Mouse (Mus musculus): ENCODE measurements around the gene Cyp26a1. TPM values are rescaled to one million over a fixed set of nuclear protein-coding genes. Genes with fewer than 3 reads are reported as not detected.

Gene Cyp26a1
- polyA plus RNA-seq, 1 experiment = 1.4 TPM

- DNase-seq (ENCODE audit: low read depth) = no peak
These were observed 919 bp downstream of the Cyp26a1 start for GRCm38 (mm10) chr19:37698273-37699160.

- no peak for DNase-seq (ENCODE audit: low read depth)
These were observed 2.1 kb downstream of the Cyp26a1 start for GRCm38 (mm10) chr19:37699711-37700110.

DNA sequence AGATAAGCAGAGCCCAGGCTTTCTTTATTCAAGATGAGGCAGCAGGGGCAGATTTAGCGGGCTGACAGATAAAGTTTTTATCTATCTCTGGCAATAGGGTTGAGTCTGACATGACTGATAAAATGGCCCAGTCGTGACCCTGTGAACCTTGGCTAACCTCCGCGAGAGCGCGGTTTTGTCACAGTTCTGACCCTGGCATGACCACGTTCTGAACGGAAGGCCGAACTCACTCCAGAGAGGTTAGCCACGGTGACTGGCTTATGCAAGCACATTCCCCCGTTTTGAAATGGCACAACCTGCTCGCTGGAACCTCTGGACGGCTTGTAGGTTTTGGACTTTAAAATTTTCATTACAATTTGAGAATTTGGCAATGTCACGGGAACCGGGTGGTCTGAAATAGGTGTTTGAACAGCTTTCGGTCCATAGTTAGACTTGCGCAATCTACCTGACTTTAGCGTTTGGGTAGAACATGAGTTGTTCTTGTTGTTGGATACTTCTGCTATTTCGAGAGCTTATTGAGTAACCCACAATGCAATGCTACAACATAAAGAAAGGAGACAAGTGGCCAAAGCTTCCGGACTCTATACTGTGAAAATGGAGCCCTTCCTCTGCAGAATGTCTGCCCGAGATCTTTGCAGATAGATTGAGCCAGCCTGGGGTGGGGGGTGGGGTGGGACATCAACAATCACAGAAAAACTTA lies 4.9 kb downstream of the Cyp26a1 start:
- no peak for DNase-seq (ENCODE audit: low read depth)

DNA sequence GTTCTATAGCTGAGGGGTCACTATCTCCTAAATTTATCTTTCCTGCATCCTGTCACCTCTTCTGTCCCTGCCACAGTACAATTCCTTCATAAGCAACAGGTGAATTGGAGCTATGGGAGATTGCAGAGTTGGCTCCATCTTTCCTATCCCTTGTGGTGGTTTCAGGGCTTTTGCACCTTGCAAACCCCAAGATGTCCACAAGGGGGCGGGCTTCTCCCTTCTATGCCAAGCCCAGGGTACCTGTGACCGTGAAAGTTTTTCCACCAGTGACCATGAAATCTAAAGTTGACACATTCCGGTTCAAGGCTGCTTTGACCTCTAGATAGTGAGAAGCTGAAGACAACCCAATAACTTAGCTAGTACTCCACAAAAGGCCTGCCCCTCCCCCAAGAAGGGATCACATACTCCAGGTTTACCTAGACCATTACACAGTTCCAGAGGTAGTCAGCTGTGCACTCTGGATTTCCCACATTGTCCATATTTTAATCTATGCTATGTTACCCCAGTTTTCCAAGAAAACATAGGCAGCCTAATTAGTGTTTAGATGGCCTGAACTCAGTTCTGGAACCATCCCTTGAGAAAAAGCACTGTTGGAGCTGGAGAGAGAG lies 6.4 kb downstream of the Cyp26a1 start:
- no peak for DNase-seq (ENCODE audit: low read depth)

- no peak for DNase-seq (ENCODE audit: low read depth)
These were observed 8.1 kb downstream of the Cyp26a1 start for GRCm38 (mm10) chr19:37705722-37706121.

DNA sequence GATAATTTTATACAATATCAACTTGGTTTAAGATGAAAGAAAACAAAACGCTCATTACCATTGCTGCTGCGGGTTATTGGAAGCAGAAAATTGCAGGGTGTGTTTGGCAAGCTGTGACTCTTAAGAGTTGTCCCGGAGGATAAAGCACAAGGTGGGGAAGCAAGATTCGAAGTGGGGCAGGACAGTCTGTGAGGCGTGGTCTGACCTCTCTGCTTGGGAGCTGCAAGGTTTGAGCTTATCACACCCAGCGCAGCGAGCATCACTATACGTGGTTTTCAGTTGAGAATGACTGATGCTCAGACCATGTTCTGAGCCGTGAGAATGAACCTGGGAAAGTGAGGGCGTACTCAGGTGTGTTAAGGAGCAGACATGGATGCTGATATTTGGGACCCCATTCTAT lies 17.1 kb downstream of the Cyp26a1 start:
- no peak for DNase-seq (ENCODE audit: low read depth)

DNA sequence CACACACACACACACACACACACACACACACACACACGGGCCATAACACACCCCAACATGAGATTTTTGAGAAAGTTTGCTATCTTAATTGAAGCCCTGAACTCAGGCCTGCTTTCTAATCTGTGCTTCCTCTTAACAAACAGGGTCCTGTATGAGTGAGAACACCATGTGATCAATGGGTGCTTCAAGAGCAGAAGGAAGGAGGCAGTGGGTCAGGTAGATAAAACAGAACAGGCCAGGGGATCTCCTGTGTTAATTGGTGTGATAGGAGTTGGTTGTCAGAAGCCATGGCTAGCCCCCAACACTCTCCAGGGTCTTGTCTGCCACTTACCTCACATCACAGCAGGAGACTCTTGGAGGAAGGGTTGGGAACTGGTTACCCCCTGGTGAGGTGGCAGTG lies 18.4 kb downstream of the Cyp26a1 start:
- DNase-seq (ENCODE audit: low read depth) = no peak

- DNase-seq (ENCODE audit: low read depth) = no peak
These were observed 19.1 kb downstream of the Cyp26a1 start for GRCm38 (mm10) chr19:37716524-37717175.

GRCm38 (mm10) chr19:37719166-37719565 lies 21.6 kb downstream of the Cyp26a1 start:
- DNase-seq (ENCODE audit: low read depth) = no peak

- no peak for DNase-seq (ENCODE audit: low read depth)
These were observed 27.0 kb downstream of the Cyp26a1 start for GRCm38 (mm10) chr19:37724591-37724990.

DNA sequence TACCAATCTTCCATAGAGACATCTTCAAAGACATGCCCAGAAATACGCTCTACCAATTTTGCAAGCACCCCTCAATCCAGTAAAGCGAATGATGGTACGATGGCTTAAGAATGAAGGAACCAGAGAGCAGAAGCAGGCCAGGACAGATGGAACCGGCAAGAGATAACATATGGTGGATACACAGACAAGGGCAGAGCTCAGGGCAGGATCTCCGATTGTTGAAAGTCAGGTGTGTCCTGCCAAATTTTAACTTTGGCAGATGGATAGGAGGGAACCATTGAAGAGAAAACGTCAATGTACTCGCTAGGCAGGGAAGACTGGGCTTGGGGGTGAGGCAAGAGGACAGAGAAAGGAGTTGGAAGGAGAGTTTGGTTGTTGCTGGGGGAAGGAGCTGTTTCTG lies 29.0 kb downstream of the Cyp26a1 start:
- DNase-seq (ENCODE audit: low read depth) = no peak

GRCm38 (mm10) chr19:37727366-37727765 lies 29.8 kb downstream of the Cyp26a1 start:
- no peak for DNase-seq (ENCODE audit: low read depth)

DNA sequence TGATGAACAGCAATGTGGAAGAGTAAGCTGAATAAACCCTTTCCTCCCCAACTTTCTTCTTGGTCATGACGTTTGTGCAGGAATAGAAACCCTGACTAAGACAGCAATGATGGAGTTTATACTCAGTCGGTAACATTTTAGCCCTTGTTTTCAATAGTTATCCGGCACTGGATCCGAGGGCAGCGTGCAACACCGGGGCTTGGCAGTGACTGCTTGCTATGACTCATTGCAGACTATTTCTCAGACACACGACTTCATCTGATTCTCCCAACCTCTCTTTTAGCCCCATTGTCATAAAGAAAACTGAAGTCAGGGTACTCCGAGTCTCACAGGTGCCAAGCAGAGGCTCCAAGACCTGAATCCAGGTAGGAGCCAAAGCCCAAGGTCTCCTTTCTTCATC lies 37.8 kb downstream of the Cyp26a1 start:
- DNase-seq (ENCODE audit: low read depth) = no peak

DNA sequence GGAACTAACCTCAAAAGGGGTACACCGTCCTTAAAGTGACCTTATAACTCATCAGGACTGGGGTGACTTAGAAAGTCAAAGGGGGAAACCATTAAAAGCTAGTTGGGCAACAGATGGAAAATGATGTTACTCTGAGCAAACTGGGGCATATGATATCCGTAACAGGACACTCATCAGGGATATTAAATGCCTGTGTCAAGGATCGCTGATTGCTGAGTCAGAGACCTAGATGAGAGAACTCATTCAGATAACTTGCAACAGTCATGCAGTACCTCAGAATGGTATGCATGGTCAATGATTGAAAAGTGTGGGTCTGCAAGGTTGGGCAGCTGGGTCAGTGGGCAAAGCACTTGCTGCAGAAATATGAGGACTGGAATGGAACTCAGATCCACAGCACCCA lies 41.0 kb downstream of the Cyp26a1 start:
- no peak for DNase-seq (ENCODE audit: low read depth)

DNA sequence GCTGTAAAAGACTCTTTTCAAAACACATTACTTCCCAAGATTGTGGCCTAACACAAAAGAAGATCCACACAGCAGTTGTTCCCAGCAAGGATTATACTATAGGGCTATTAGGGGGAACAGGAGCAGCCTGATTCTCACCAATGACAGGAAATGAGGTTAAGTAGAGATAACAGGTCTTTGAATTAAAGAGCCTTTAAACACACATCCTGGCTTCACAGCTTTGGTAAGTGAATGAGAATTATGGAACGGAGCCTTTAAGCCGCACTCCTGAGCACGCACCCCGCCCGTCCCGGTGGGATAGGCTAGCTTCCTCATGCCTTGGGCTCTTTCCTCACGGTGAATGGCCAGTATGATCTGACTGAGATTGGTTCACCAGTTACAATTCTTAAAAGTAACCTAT lies 42.4 kb downstream of the Cyp26a1 start:
- DNase-seq (ENCODE audit: low read depth) = no peak

Other genes with a start within 250 kb of the Cyp26a1 start
- gene Exoc6, start 147.4 kb upstream of the Cyp26a1 start, polyA plus RNA-seq (2012; rRNA removed) = 10.3 and 11.2 TPM in 2 replicates
- gene Cyp26c1, start 12.2 kb upstream of the Cyp26a1 start, polyA plus RNA-seq (2012; rRNA removed) = 0.09 TPM in 2 replicates

All from gonadal fat pad, adult 2 months (tissue).